20 mouse cellular contexts compared by ENCODE assay signal in genomic region chr9:7252797-7253654, GRCm38 (mm10). TPM values are rescaled to one million over a fixed set of nuclear protein-coding genes. Genes with fewer than 3 reads are reported as not detected.
A peak's percentile ranks its signal among the peaks of the same experiment; 100 is the strongest.
DNase-seq lines count a peak whose midpoint lies in the region; ATAC-seq and TF ChIP-seq lines count a peak whose summit lies in the region.
"Had no signal": no experiment of that assay in that cellular context is flagged by ENCODE, and none has a peak within 500 bp of the region (broad histone marks: within the 10 kb centered on the region; RNA-seq: fewer than 3 reads in every experiment).

No protein-coding gene starts in this region.

- in situ Hi-C loops in CH12.LX (cut with MboI; ENCODE audit: low pct_ligation_motif_present, low pct_unique_long_range_greater_than_20kb, low sequenced_read_pairs): no loop called here

- H3K4me1 ChIP-seq in CH12.LX (ENCODE audit: control insufficient read depth in 1 of 2, insufficient read depth in 2 of 2): no peaks in the 10 kb centered on the region
- H3K4me1 ChIP-seq in thymus, adult 2 months (replicated peaks; ENCODE audit: control insufficient read depth, insufficient read depth, low read length): no peaks in the 10 kb centered on the region; the same call in 1 of the 2 replicates
- H3K4me1 ChIP-seq in forebrain, embryonic 15.5 days: no peaks in the 10 kb centered on the region
- H3K4me1 ChIP-seq: heart, embryonic 15.5 days; hindbrain, embryonic 13.5 days; midbrain, embryonic 12.5 days had no signal

- no peak overlapping the region for H3K27ac ChIP-seq in CH12.LX (ENCODE audit: insufficient read depth, low read depth)
- H3K27ac ChIP-seq in thymus, adult 2 months (ENCODE audit: control insufficient read depth, insufficient read depth, low read length): no peak overlapping the region
- no peak overlapping the region for H3K27ac ChIP-seq in forebrain, embryonic 15.5 days (replicated peaks)
- H3K27ac ChIP-seq: heart, embryonic 15.5 days; hindbrain, embryonic 13.5 days; liver, embryonic 14.5 days; midbrain, embryonic 12.5 days had no signal

- no peak for TF ChIP-seq EP300 in CH12.LX (IDR thresholded peaks at IDR 0.05; ENCODE audit: low read length)

- dilution Hi-C loops in CH12.LX (cut with MboI; ENCODE audit: extremely low pct_ligation_motif_present, extremely low pct_unique_long_range_greater_than_20kb, low sequenced_read_pairs): no loop called here

- WGBS in thymus, adult 2 months: 3% methylated on average over 1 of the region's 1 CpGs
- whole genome bisulfite sequencing in forebrain, embryonic 15.5 days: 63% methylated on average over 1 of the region's 1 CpGs

- no peaks in the 10 kb centered on the region for H3K9me3 ChIP-seq in CH12.LX (replicated peaks; ENCODE audit: low read length)
- H3K9me3 ChIP-seq in forebrain, embryonic 15.5 days: no peaks in the 10 kb centered on the region
- H3K9me3 ChIP-seq: heart, embryonic 15.5 days; hindbrain, embryonic 13.5 days; midbrain, embryonic 12.5 days had no signal

- H3K79me2 ChIP-seq in CH12.LX (replicated peaks; ENCODE audit: control insufficient read depth, extremely low read depth, insufficient read depth, poor library complexity, severe bottlenecking): no peaks in the 10 kb centered on the region

- H3K9ac ChIP-seq in CH12.LX (ENCODE audit: insufficient read depth, low read depth): no peak overlapping the region
- no peak overlapping the region for H3K9ac ChIP-seq in forebrain, embryonic 15.5 days (replicated peaks)
- H3K9ac ChIP-seq: heart, embryonic 15.5 days; hindbrain, embryonic 13.5 days; liver, embryonic 14.5 days; midbrain, embryonic 12.5 days had no signal

- DNase-seq in 416B (ENCODE audit: low read depth): peak; percentile 54
- no peak for DNase-seq in CH12.LX (ENCODE audit: extremely low read depth)
- peak; percentile 4 for DNase-seq in embryo, embryonic 9.5 days (ENCODE audit: extremely low spot score)
- DNase-seq in thymus, adult 2 months: peak; percentile 18
- no peak for DNase-seq in left cerebral cortex, postnatal 10 days (ENCODE audit: extremely low spot score in 1 of 2, low spot score in 2 of 2)
- DNase-seq in testis, postnatal 10 days (ENCODE audit: low spot score): no peak
- DNase-seq: adrenal gland, postnatal 10 days; cerebellum, adult 2 months; gastrocnemius, postnatal 10 days; kidney, adult 18-20 months; kidney, postnatal 25 days; lung, postnatal 14 days had no signal

- peak in 1 of 2 experiments; percentile 23; a peak in 1 of 4 replicates for TF ChIP-seq CTCF in CH12.LX (conservative IDR thresholded peaks at IDR 0.05 in 1 of 2, IDR thresholded peaks at IDR 0.05 in 1 of 2; ENCODE audit: low read depth in 2 of 2, low read length in 2 of 2)
- TF ChIP-seq CTCF in thymus, adult 2 months (IDR thresholded peaks at IDR 0.05; ENCODE audit: borderline replicate concordance, control insufficient read depth, extremely low read depth, insufficient read depth, low read length, poor library complexity): no peak

- TF ChIP-seq POLR2A in CH12.LX (IDR thresholded peaks at IDR 0.05; ENCODE audit: low read depth, low read length): no peak
- no peak for TF ChIP-seq POLR2A in thymus, adult 2 months (IDR thresholded peaks at IDR 0.05; ENCODE audit: control insufficient read depth, extremely low read depth, insufficient read depth, low read length, poor library complexity)

- H3K4me2 ChIP-seq in CH12.LX (ENCODE audit: insufficient read depth, low read depth, poor library complexity, severe bottlenecking): no peak overlapping the region
- no peak overlapping the region for H3K4me2 ChIP-seq in forebrain, embryonic 15.5 days (replicated peaks)
- H3K4me2 ChIP-seq: heart, embryonic 15.5 days; hindbrain, embryonic 13.5 days; midbrain, embryonic 12.5 days had no signal

- peak; percentile 4 for TF ChIP-seq RAD21 in CH12.LX (IDR thresholded peaks at IDR 0.05; ENCODE audit: low read depth, low read length)

- no peaks in the 10 kb centered on the region for H3K36me3 ChIP-seq in CH12.LX (replicated peaks in 1 of 2; ENCODE audit: control insufficient read depth in 1 of 2, insufficient read depth in 1 of 2, low read length in 1 of 2)
- H3K36me3 ChIP-seq in thymus, adult 2 months (ENCODE audit: control insufficient read depth, insufficient read depth, low read length): no peaks in the 10 kb centered on the region
- no peaks in the 10 kb centered on the region for H3K36me3 ChIP-seq in forebrain, embryonic 15.5 days
- H3K36me3 ChIP-seq: heart, embryonic 15.5 days; hindbrain, embryonic 13.5 days; midbrain, embryonic 12.5 days had no signal

- intact Hi-C loops in left cerebral cortex, postnatal 10 days (cut with DNase I): no loop called here

- H3K27me3 ChIP-seq in CH12.LX (replicated peaks): no peaks in the 10 kb centered on the region
- H3K27me3 ChIP-seq in thymus, adult 2 months (ENCODE audit: control insufficient read depth, insufficient read depth, low read length): no peaks in the 10 kb centered on the region
- H3K27me3 ChIP-seq in forebrain, embryonic 15.5 days: no peaks in the 10 kb centered on the region
- H3K27me3 ChIP-seq: heart, embryonic 15.5 days; hindbrain, embryonic 13.5 days; midbrain, embryonic 12.5 days had no signal

- ATAC-seq in forebrain, embryonic 15.5 days (replicated peaks): no peak
- ATAC-seq: forebrain, embryonic 16.5 days had no signal

- H3K4me3 ChIP-seq in CH12.LX (replicated peaks in 1 of 3; ENCODE audit: low read depth in 2 of 3, low read length in 2 of 3, poor library complexity in 1 of 3): no peak overlapping the region
- no peak overlapping the region for H3K4me3 ChIP-seq in thymus, adult 2 months (ENCODE audit: control insufficient read depth, insufficient read depth, low read length)
- H3K4me3 ChIP-seq in forebrain, embryonic 15.5 days: no peak overlapping the region
- H3K4me3 ChIP-seq: heart, embryonic 15.5 days; hindbrain, embryonic 13.5 days; midbrain, embryonic 12.5 days had no signal

TF ChIP-seq in CH12.LX, 34 proteins besides CTCF, POLR2A, EP300 and RAD21:
- TF ChIP-seq MAZ (IDR thresholded peaks at IDR 0.05; ENCODE audit: low read depth, low read length) (no peak), NELFE (IDR thresholded peaks at IDR 0.05; ENCODE audit: low read depth, low read length) (no peak), ELF1 (IDR thresholded peaks at IDR 0.05; ENCODE audit: low read depth, low read length) (no peak), TCF12 (IDR thresholded peaks at IDR 0.05; ENCODE audit: low read depth, low read length) (no peak), E2F4 (IDR thresholded peaks at IDR 0.05; ENCODE audit: insufficient replicate concordance, low read depth, low read length) (no peak), CHD1 (IDR thresholded peaks at IDR 0.05; ENCODE audit: low read depth, low read length) (no peak), SMC3 (IDR thresholded peaks at IDR 0.05; ENCODE audit: low read depth, low read length) (peak; percentile 26)

RNA-seq across cellular contexts. Expression of gene Mmp13, which starts 19.3 kb away (rescaled TPM):
- total RNA-seq in CH12.LX (2012; rRNA removed) (not detected in 2 replicates), CH12.LX (2014; rRNA removed) (not detected in 2 replicates)
- polyA plus RNA-seq in CH12.LX (2012; ENCODE audit: insufficient read length, low read depth): not detected in 2 replicates
- 0.20 and 0.36 TPM in 2 replicates for polyA plus RNA-seq in thymus, adult 2 months (2012; rRNA removed)
- polyA plus RNA-seq in forebrain, embryonic 15.5 days (2015; fragmentation: Nextera tagmentation; extraction: Ambion mirVana): not detected in 2 replicates
- total RNA-seq in left cerebral cortex, postnatal 10 days (2021): under 1 TPM; 0.28 to 0.43 TPM
- total RNA-seq: layer of hippocampus, postnatal 25 days had no signal
- polyA plus RNA-seq: forebrain, embryonic 16.5 days; hindbrain, embryonic 13.5 days; limb, embryonic 11.5 days; midbrain, embryonic 12.5 days had no signal

Comparison
In these comparisons a context has a peak if more than half of its experiments do, and no peak if none do; other contexts are left out.
1. DNase-seq: peak in 416B (single experiment), embryo, embryonic 9.5 days (single experiment) and thymus, adult 2 months (single experiment); none in CH12.LX (single experiment), left cerebral cortex, postnatal 10 days (0 of 2) and testis, postnatal 10 days (single experiment).